Mouse (Mus musculus) stomach, embryonic 15.5 days (tissue): ENCODE data around the gene Gpr108. TPM values are rescaled to one million over a fixed set of nuclear protein-coding genes. Genes with fewer than 3 reads are reported as not detected.

Experiments
- ATAC-seq: fragments of 200-750 bp; cut with Nextera tagmentation; 2 replicates; pipeline ENCODE4 v1.8.0; 2017; ENCODE audit warnings: low read depth, moderate number of reproducible peaks, moderate TSS enrichment; ENCODE audit not compliant: insufficient read depth, low FRiP score
- H3K27ac ChIP-seq: fragments of 300-500 bp; sonication (generic); 2 replicates; pipeline ENCODE4 v1.5.1; 2015; ENCODE audit warnings: mild to moderate bottlenecking, inconsistent platforms
- H3K27me3 ChIP-seq: fragments of 300-500 bp; sonication (generic); replicated peaks from 2 replicates; pipeline ENCODE4 v1.6.1; 2015; ENCODE audit warnings: inconsistent platforms
- H3K36me3 ChIP-seq: fragments of 300-500 bp; sonication (generic); 2 replicates; pipeline ENCODE4 v1.6.1; 2015; ENCODE audit warnings: inconsistent platforms
- H3K4me1 ChIP-seq: fragments of 300-500 bp; sonication (generic); 2 replicates; pipeline ENCODE4 v1.6.1; 2015; ENCODE audit warnings: inconsistent platforms
- H3K4me2 ChIP-seq: fragments of 300-500 bp; sonication (generic); 2 replicates; pipeline ENCODE4 v1.6.1; 2015; ENCODE audit warnings: mild to moderate bottlenecking, inconsistent platforms
- H3K4me3 ChIP-seq: fragments of 300-500 bp; sonication (generic); replicated peaks from 2 replicates; pipeline ENCODE4 v1.5.1; 2015; ENCODE audit warnings: inconsistent platforms
- H3K9ac ChIP-seq: fragments of 300-500 bp; sonication (generic); 2 replicates; pipeline ENCODE4 v1.6.1; 2015; ENCODE audit warnings: inconsistent platforms
- H3K9me3 ChIP-seq: fragments of 300-500 bp; sonication (generic); 2 replicates; pipeline ENCODE4 v1.6.1; 2016; ENCODE audit warnings: inconsistent platforms
- WGBS: fragments of 180-500 bp; shearing (Covaris S2); methylation state at CpG from one replicate; pipeline ENCODE4 v1.1.7; 2015; 5-methylcytosine and 5-hydroxymethylcytosine counted together
- microRNA-seq: library from miRNA; unstranded; fragments of <30 nt; microRNA quantifications from one replicate; pipeline ENCODE4, GENCODE M21; 2016
- polyA plus RNA-seq: library from polyadenylated mRNA; unstranded; fragments of >200 nt; fragmentation: Nextera tagmentation; extraction: Ambion mirVana; gene quantifications from 2 replicates; pipeline ENCODE4 v1.2.1, GENCODE M21; 2015

Gene Gpr108
- polyA plus RNA-seq, 1 experiment from 2014 or later = 41.4 TPM

DNA sequence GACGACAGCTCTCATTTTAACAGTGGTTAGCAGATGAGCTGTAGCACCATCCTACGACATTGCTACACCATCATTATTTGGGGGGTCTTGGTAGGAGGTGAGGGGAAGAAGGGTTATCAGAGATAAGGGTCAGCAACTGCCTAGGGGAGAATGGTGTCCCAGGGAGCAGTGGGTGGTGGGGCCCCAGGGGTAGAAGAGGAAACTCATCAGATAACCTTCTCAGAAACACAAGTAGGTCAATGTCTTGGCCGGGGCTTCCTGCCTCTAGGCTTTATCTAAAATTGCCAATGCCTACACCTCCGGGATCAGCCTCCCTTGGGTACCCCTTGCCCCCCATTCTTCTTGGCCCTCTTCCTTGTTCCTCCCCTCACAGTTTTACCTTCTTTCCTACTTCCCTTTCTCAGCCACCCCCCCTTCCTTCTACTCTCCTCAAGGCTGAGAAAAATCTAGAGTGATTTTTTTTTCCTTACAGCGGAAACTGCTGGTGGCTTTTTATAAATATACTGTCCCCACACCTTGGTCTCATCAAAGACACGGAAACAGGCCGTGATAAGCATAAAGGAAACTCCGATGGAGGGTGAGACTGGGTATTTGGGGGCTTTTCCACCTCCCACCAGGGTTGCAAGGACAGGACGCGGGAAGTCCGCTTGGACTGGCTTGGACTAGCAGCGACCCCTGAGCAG is 59.6 kb downstream of the Gpr108 start:
- Histone ChIP-seq H3K36me3 (no peaks in the 10 kb centered on the region), H3K27me3 (no peaks in the 10 kb centered on the region), H3K27ac (no peak overlapping the region), H3K9me3 (no peaks in the 10 kb centered on the region), H3K4me1 (no peaks in the 10 kb centered on the region), H3K9ac (no peak overlapping the region), H3K4me3 (no peak overlapping the region), H3K4me2 (no peak overlapping the region)
- no peak for ATAC-seq
- 65% methylated on average over 12 of the region's 12 CpGs for WGBS

DNA sequence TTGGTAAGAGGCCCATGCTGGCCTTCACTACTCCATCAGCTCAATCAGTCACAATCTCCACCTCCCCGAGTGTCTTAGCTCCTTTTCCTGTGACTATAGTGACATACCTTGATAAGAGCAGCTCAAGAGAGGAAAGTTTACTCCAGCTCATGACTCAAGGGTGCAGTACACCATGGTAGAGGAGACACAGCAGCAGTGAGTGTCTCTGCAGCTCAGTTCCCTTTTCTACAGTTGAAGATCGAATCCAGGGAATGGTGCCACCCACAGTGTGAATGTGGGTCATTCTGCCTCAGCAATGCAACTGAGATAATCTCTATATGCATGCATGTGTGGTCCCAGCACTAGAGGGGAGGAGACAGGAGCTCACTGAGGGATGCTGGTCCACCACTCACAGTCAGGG is 62.6 kb downstream of the Gpr108 start:
- Histone ChIP-seq H3K4me3 (no peak overlapping the region), H3K36me3 (no peaks in the 10 kb centered on the region), H3K9me3 (no peaks in the 10 kb centered on the region), H3K9ac (no peak overlapping the region), H3K27me3 (no peaks in the 10 kb centered on the region), H3K27ac (no peak overlapping the region), H3K4me2 (no peak overlapping the region), H3K4me1 (no peaks in the 10 kb centered on the region)
- 60% methylated on average over 2 of the region's 2 CpGs for WGBS
- ATAC-seq = no peak

Small RNA genes within 50 kb of the gene (microRNA-seq; reads per million reads assigned to microRNA genes)
- not detected for gene Mir6978

Other genes starting within 250 kb of the Gpr108 start
- gene Pspn, start 248.4 kb downstream of the Gpr108 start, polyA plus RNA-seq = 0.32 and 0.43 TPM in 2 replicates
- gene Gtf2f1, start 237.2 kb downstream of the Gpr108 start, polyA plus RNA-seq = 58.2 and 61.1 TPM in 2 replicates
- gene Gm17949, start 237.0 kb downstream of the Gpr108 start, polyA plus RNA-seq = 0.51 and 0.58 TPM in 2 replicates
- gene Khsrp, start 216.9 kb downstream of the Gpr108 start, polyA plus RNA-seq = 39.4 and 41.0 TPM in 2 replicates
- not detected in 2 replicates for gene Slc25a41, start 206.8 kb downstream of the Gpr108 start, polyA plus RNA-seq
- gene Crb3, start 189.3 kb downstream of the Gpr108 start, polyA plus RNA-seq = 50.8 and 60.8 TPM in 2 replicates
- 8.7 and 10.0 TPM in 2 replicates for gene Slc25a23, start 188.6 kb downstream of the Gpr108 start, polyA plus RNA-seq
- gene Dennd1c, start 169.9 kb downstream of the Gpr108 start, polyA plus RNA-seq = 6.3 and 8.2 TPM in 2 replicates
- 20.3 and 23.9 TPM in 2 replicates for gene Tubb4a, start 160.7 kb downstream of the Gpr108 start, polyA plus RNA-seq
- gene Tnfsf9, start 143.1 kb downstream of the Gpr108 start, polyA plus RNA-seq = 9.5 and 10.1 TPM in 2 replicates
- 0.15 TPM in 1 of 2 replicates, not detected in the other for gene Cd70, start 98.7 kb downstream of the Gpr108 start, polyA plus RNA-seq
- 0.23 and 0.32 TPM in 2 replicates for gene Tnfsf14, start 54.3 kb downstream of the Gpr108 start, polyA plus RNA-seq
- gene C3, start 20.3 kb downstream of the Gpr108 start, polyA plus RNA-seq = 9.5 and 20.2 TPM in 2 replicates
- gene Trip10, start 1.0 kb upstream of the Gpr108 start, polyA plus RNA-seq = 43.1 and 43.7 TPM in 2 replicates
- 4.1 and 4.4 TPM in 2 replicates for gene Vav1, start 30.7 kb upstream of the Gpr108 start, polyA plus RNA-seq
- 7.2 and 7.7 TPM in 2 replicates for gene Adgre1, start 110.2 kb upstream of the Gpr108 start, polyA plus RNA-seq